Mouse (Mus musculus) telencephalon, adult 2 months (tissue): ENCODE measurements around the gene Slk.
A peak's percentile ranks its signal among the peaks of the same experiment; 100 is the strongest.
"Not testable (repeated sequence)": the region's sequence is repeated elsewhere in the genome, so short reads cannot be mapped to it uniquely, and the experiment has no call there.

Experiments used
- DNase-seq: peaks from one replicate; pipeline ENCODE4 v3.0.0-alpha.2; 2011; ENCODE audit warnings: low read depth, low spot score

The Slk gene

GRCm38 (mm10) chr19:47570042-47570441 is 9.4 kb upstream of the Slk start:
- no peak for DNase-seq

GRCm38 (mm10) chr19:47571981-47572380 is 7.5 kb upstream of the Slk start:
- not testable (repeated sequence) for DNase-seq

- no peak for DNase-seq
Observed at GRCm38 (mm10) chr19:47573718-47574117, 5.8 kb upstream of the Slk start.

GRCm38 (mm10) chr19:47578581-47579224 is 775 bp upstream of the Slk start:
- DNase-seq, result no peak

GRCm38 (mm10) chr19:47579788-47580631 is 532 bp downstream of the Slk start:
- DNase-seq, result no peak

- no peak for DNase-seq
Observed at GRCm38 (mm10) chr19:47585772-47586171, 6.3 kb downstream of the Slk start.

- no peak for DNase-seq
Observed at GRCm38 (mm10) chr19:47587009-47587408, 7.5 kb downstream of the Slk start.

GRCm38 (mm10) chr19:47608513-47608912 is 29.0 kb downstream of the Slk start:
- no peak for DNase-seq

- no peak for DNase-seq
Observed at GRCm38 (mm10) chr19:47613442-47613841, 34.0 kb downstream of the Slk start.

GRCm38 (mm10) chr19:47621478-47621877 is 42.0 kb downstream of the Slk start:
- no peak for DNase-seq

- DNase-seq, result peak; percentile 51
Observed at GRCm38 (mm10) chr19:47624940-47625711, 45.6 kb downstream of the Slk start.

GRCm38 (mm10) chr19:47627450-47627849 is 48.0 kb downstream of the Slk start:
- DNase-seq, result peak; percentile 33

- DNase-seq, result no peak
Observed at GRCm38 (mm10) chr19:47629068-47629467, 49.6 kb downstream of the Slk start.

- no peak for DNase-seq
Observed at GRCm38 (mm10) chr19:47630381-47630780, 50.9 kb downstream of the Slk start.

- no peak for DNase-seq
Observed at GRCm38 (mm10) chr19:47631799-47632198, 52.3 kb downstream of the Slk start.

- DNase-seq, result peak; percentile 68
Observed at GRCm38 (mm10) chr19:47635380-47635779, 55.9 kb downstream of the Slk start.

GRCm38 (mm10) chr19:47643910-47644309 is 64.4 kb downstream of the Slk start:
- no peak for DNase-seq

- peak; percentile 60 for DNase-seq
Observed at GRCm38 (mm10) chr19:47645583-47645982, 66.1 kb downstream of the Slk start.

GRCm38 (mm10) chr19:47646508-47647120 is 67.1 kb downstream of the Slk start:
- no peak for DNase-seq

GRCm38 (mm10) chr19:47649071-47649470 is 69.6 kb downstream of the Slk start:
- no peak for DNase-seq

GRCm38 (mm10) chr19:47650366-47651159 is 71.1 kb downstream of the Slk start:
- no peak for DNase-seq
